Mouse (Mus musculus): ENCODE results near the gene Abcc5. TPM values are rescaled to one million over a fixed set of nuclear protein-coding genes. Genes with fewer than 3 reads are reported as not detected.

Abcc5 gene
- polyA plus RNA-seq, 1 experiment from 2014 or later = 136 TPM

- no peaks in the 10 kb centered on the region for H3K4me1 ChIP-seq (replicated peaks; ENCODE audit: control insufficient read depth, insufficient read depth, low read length)
- no peak overlapping the region for H3K4me2 ChIP-seq (replicated peaks)
- 91% methylated on average over 1 of the region's 1 CpGs for WGBS
- no peak for DNase-seq (ENCODE audit: low spot score)
- H3K27me3 ChIP-seq (ENCODE audit: control insufficient read depth, insufficient read depth, low read length) = no peaks in the 10 kb centered on the region
- no peak overlapping the region for H3K27ac ChIP-seq
- H3K9ac ChIP-seq = no peak overlapping the region
- H3K4me3 ChIP-seq (replicated peaks; ENCODE audit: low read length) = no peak overlapping the region
- peaks cover 87% of the 10 kb centered on the region for H3K36me3 ChIP-seq (replicated peaks; ENCODE audit: control insufficient read depth, insufficient read depth)
- no peaks in the 10 kb centered on the region for H3K9me3 ChIP-seq (ENCODE audit: control insufficient read depth, low read length)
- ATAC-seq (ENCODE audit: low FRiP score) = no peak
Measured at GRCm38 (mm10) chr16:20345464-20345863, 80.7 kb downstream of the Abcc5 start.

DNA sequence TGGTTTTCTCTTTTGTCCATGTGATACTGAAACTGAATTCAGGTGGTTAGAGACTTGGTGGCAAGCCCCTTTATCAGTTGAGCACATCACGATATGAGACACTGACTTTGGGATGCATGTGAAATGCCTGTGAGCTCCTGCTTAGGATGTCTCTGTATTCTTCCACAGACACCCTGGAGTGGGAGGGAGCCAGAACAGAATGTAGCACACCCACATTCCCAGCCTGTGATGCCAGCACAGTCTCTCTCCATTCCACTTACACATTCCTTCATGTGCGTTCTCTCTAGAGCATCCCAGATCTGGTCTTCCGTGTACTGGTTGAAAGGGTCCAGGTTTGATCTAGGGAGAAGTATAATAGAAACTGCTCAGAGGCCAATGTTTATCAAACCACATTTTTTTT is 87.6 kb downstream of the Abcc5 start:
- 96% methylated on average over 3 of the region's 3 CpGs for WGBS
- peaks cover 91% of the 10 kb centered on the region for H3K36me3 ChIP-seq (replicated peaks; ENCODE audit: control insufficient read depth, insufficient read depth)
- no peaks in the 10 kb centered on the region for H3K4me1 ChIP-seq (replicated peaks; ENCODE audit: control insufficient read depth, insufficient read depth, low read length)
- H3K4me3 ChIP-seq (replicated peaks; ENCODE audit: low read length) = no peak overlapping the region
- no peak for ATAC-seq (ENCODE audit: low FRiP score)
- DNase-seq (ENCODE audit: low spot score) = no peak
- no peak overlapping the region for H3K4me2 ChIP-seq (replicated peaks)
- no peaks in the 10 kb centered on the region for H3K9me3 ChIP-seq (ENCODE audit: control insufficient read depth, low read length)
- H3K27me3 ChIP-seq (ENCODE audit: control insufficient read depth, insufficient read depth, low read length) = no peaks in the 10 kb centered on the region
- no peak overlapping the region for H3K27ac ChIP-seq
- no peak overlapping the region for H3K9ac ChIP-seq

DNA sequence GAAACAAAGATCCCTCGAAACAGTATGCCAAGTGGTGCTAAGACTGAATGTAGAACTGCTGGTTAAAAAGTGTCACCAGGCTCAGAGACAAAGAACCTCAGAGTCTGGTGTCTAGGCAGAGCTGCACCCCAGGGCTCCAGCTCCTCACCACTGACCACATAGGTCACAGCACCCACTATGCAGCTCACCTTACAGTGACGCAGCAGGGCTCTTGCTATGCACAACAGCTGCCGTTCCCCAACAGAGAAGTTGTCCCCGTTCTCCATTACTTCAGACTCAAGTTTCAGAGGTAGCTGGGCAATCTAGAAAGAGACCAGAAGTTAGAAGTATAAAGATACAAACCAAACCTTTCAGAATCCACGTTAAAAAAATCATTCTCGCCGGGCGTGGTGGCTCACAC is 91.3 kb downstream of the Abcc5 start:
- ATAC-seq (ENCODE audit: low FRiP score) (no peak), DNase-seq (ENCODE audit: low spot score) (no peak)
- WGBS = 92% methylated on average over 8 of the region's 8 CpGs
- Histone ChIP-seq H3K9me3 (ENCODE audit: control insufficient read depth, low read length) (no peaks in the 10 kb centered on the region), H3K4me2 (replicated peaks) (no peak overlapping the region), H3K9ac (no peak overlapping the region), H3K27me3 (ENCODE audit: control insufficient read depth, insufficient read depth, low read length) (no peaks in the 10 kb centered on the region), H3K27ac (no peak overlapping the region), H3K4me3 (replicated peaks; ENCODE audit: low read length) (no peak overlapping the region), H3K36me3 (replicated peaks; ENCODE audit: control insufficient read depth, insufficient read depth) (peaks cover 91% of the 10 kb centered on the region), H3K4me1 (replicated peaks; ENCODE audit: control insufficient read depth, insufficient read depth, low read length) (no peaks in the 10 kb centered on the region)

DNA sequence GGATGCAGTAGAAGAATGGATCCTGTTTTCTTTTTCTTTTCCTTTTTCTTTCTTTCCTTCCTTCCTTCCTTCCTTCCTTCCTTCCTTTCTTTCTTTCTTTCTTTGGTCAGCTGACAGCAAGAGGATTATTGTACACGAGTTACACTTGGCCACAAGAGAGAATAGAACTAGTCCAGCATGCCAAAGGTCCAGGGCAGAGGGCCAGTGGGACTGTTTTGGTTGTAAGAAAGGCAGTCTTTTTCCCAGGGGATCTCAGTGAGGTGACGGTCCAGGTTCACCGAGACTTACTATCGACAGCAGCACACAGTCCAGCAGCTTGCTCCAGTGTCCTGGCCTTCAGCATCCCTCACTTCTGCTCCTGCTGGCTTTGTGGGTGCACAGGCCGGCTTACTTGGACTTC is 97.9 kb downstream of the Abcc5 start:
- Histone ChIP-seq H3K27me3 (ENCODE audit: control insufficient read depth, insufficient read depth, low read length) (no peaks in the 10 kb centered on the region), H3K4me2 (replicated peaks) (no peak overlapping the region), H3K36me3 (replicated peaks; ENCODE audit: control insufficient read depth, insufficient read depth) (peaks cover 42% of the 10 kb centered on the region), H3K9ac (no peak overlapping the region), H3K27ac (no peak overlapping the region), H3K4me3 (replicated peaks; ENCODE audit: low read length) (no peak overlapping the region), H3K9me3 (ENCODE audit: control insufficient read depth, low read length) (no peaks in the 10 kb centered on the region), H3K4me1 (replicated peaks; ENCODE audit: control insufficient read depth, insufficient read depth, low read length) (no peaks in the 10 kb centered on the region)
- WGBS = 92% methylated on average over 5 of the region's 5 CpGs
- no peak for DNase-seq (ENCODE audit: low spot score)
- ATAC-seq (ENCODE audit: low FRiP score) = no peak

DNA sequence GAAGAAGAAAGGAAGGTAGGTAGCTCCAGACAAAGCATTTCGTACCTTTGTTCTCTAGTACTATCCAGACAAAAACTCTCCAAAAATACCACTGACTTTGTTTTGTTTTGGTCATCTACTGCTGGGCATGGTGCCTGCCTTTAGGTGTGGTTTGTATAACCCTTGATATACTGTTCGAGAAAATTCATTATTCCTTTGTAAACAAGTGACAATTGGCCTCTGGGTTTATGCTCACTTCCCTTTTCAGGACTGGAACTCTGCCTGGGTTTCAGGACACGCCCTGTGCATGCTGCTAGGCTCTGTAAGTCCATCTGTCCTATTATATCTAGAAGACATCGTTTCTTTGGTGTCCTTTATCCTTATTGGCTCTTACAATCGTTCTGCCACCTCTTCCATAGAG is 100.9 kb downstream of the Abcc5 start, which contains the start of gene Cyp2ab1:
Gene Cyp2ab1 (minus strand): TSS at position 119 of the 400 bp plus-strand sequence.
- no peaks in the 10 kb centered on the region for H3K9me3 ChIP-seq (ENCODE audit: control insufficient read depth, low read length)
- no peak within 1 kb of the TSS for H3K4me3 ChIP-seq (replicated peaks; ENCODE audit: low read length)
- H3K4me2 ChIP-seq (replicated peaks) = no peak within 1 kb of the TSS
- 76% methylated on average over 5 of the region's 5 CpGs for WGBS
- no peak for ATAC-seq (ENCODE audit: low FRiP score)
- no peak for DNase-seq (ENCODE audit: low spot score)
- H3K27me3 ChIP-seq (ENCODE audit: control insufficient read depth, insufficient read depth, low read length) = no peaks in the 10 kb centered on the region
- H3K9ac ChIP-seq = no peak within 1 kb of the TSS
- H3K4me1 ChIP-seq (replicated peaks; ENCODE audit: control insufficient read depth, insufficient read depth, low read length) = no peaks in the 10 kb centered on the region
- peaks cover 14% of the 10 kb centered on the region for H3K36me3 ChIP-seq (replicated peaks; ENCODE audit: control insufficient read depth, insufficient read depth)
- H3K27ac ChIP-seq = no peak within 1 kb of the TSS

- H3K4me2 ChIP-seq (replicated peaks) = no peak overlapping the region
- H3K4me1 ChIP-seq (replicated peaks; ENCODE audit: control insufficient read depth, insufficient read depth, low read length) = no peaks in the 10 kb centered on the region
- H3K4me3 ChIP-seq (replicated peaks; ENCODE audit: low read length) = no peak overlapping the region
- H3K27me3 ChIP-seq (ENCODE audit: control insufficient read depth, insufficient read depth, low read length) = no peaks in the 10 kb centered on the region
- H3K27ac ChIP-seq = no peak overlapping the region
- no peaks in the 10 kb centered on the region for H3K9me3 ChIP-seq (ENCODE audit: control insufficient read depth, low read length)
- WGBS = 84% methylated on average over 5 of the region's 5 CpGs
- H3K9ac ChIP-seq = no peak overlapping the region
- DNase-seq (ENCODE audit: low spot score) (no peak), ATAC-seq (ENCODE audit: low FRiP score) (no peak)
- peaks cover 7% of the 10 kb centered on the region for H3K36me3 ChIP-seq (replicated peaks; ENCODE audit: control insufficient read depth, insufficient read depth)
Measured at GRCm38 (mm10) chr16:20323907-20324306, 102.3 kb downstream of the Abcc5 start.

- Histone ChIP-seq H3K4me2 (replicated peaks) (no peak overlapping the region), H3K9ac (no peak overlapping the region), H3K4me3 (replicated peaks; ENCODE audit: low read length) (no peak overlapping the region), H3K27me3 (ENCODE audit: control insufficient read depth, insufficient read depth, low read length) (no peaks in the 10 kb centered on the region), H3K9me3 (ENCODE audit: control insufficient read depth, low read length) (no peaks in the 10 kb centered on the region), H3K36me3 (replicated peaks; ENCODE audit: control insufficient read depth, insufficient read depth) (no peaks in the 10 kb centered on the region), H3K4me1 (replicated peaks; ENCODE audit: control insufficient read depth, insufficient read depth, low read length) (no peaks in the 10 kb centered on the region), H3K27ac (no peak overlapping the region)
- ATAC-seq (ENCODE audit: low FRiP score) = no peak
- WGBS = 90% methylated on average over 4 of the region's 4 CpGs
- no peak for DNase-seq (ENCODE audit: low spot score)
Measured at GRCm38 (mm10) chr16:20322274-20322673, 103.9 kb downstream of the Abcc5 start.

- no peak overlapping the region for H3K27ac ChIP-seq
- H3K4me1 ChIP-seq (replicated peaks; ENCODE audit: control insufficient read depth, insufficient read depth, low read length) = no peaks in the 10 kb centered on the region
- H3K4me2 ChIP-seq (replicated peaks) = no peak overlapping the region
- no peaks in the 10 kb centered on the region for H3K27me3 ChIP-seq (ENCODE audit: control insufficient read depth, insufficient read depth, low read length)
- H3K36me3 ChIP-seq (replicated peaks; ENCODE audit: control insufficient read depth, insufficient read depth) = no peaks in the 10 kb centered on the region
- 85% methylated on average over 6 of the region's 6 CpGs for WGBS
- no peak for DNase-seq (ENCODE audit: low spot score)
- H3K9me3 ChIP-seq (ENCODE audit: control insufficient read depth, low read length) = no peaks in the 10 kb centered on the region
- no peak overlapping the region for H3K9ac ChIP-seq
- H3K4me3 ChIP-seq (replicated peaks; ENCODE audit: low read length) = no peak overlapping the region
- ATAC-seq (ENCODE audit: low FRiP score) = no peak
Measured at GRCm38 (mm10) chr16:20316770-20317169, 109.4 kb downstream of the Abcc5 start.

- ATAC-seq (ENCODE audit: low FRiP score) (no peak), DNase-seq (ENCODE audit: low spot score) (no peak)
- Histone ChIP-seq H3K9me3 (ENCODE audit: control insufficient read depth, low read length) (no peaks in the 10 kb centered on the region), H3K27me3 (ENCODE audit: control insufficient read depth, insufficient read depth, low read length) (no peaks in the 10 kb centered on the region), H3K4me1 (replicated peaks; ENCODE audit: control insufficient read depth, insufficient read depth, low read length) (no peaks in the 10 kb centered on the region), H3K27ac (no peak overlapping the region), H3K4me2 (replicated peaks) (no peak overlapping the region), H3K9ac (no peak overlapping the region), H3K36me3 (replicated peaks; ENCODE audit: control insufficient read depth, insufficient read depth) (no peaks in the 10 kb centered on the region), H3K4me3 (replicated peaks; ENCODE audit: low read length) (no peak overlapping the region)
- 82% methylated on average over 4 of the region's 4 CpGs for WGBS
Measured at GRCm38 (mm10) chr16:20315266-20315665, 110.9 kb downstream of the Abcc5 start.

DNA sequence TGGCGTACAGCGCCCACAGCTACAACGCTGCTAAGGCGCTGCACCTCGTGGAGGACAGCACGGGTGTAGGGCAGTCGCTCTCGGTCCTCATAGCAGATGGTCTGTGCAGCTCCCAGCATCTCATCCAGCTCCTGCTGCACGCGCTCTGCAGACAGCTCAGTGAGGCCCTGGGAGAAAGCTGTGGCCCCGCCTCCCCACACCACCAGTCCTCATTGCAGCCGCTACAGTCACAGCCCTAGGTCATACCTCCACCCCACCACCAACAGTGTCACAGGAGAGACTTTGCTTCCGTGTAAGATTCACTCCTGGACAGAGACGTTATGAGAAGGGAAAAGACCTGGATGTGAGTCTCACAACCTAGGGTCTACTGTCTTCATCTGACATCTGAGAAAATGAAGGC is 113.9 kb downstream of the Abcc5 start:
- DNase-seq (ENCODE audit: low spot score) (no peak), ATAC-seq (ENCODE audit: low FRiP score) (no peak)
- Histone ChIP-seq H3K4me3 (replicated peaks; ENCODE audit: low read length) (no peak overlapping the region), H3K4me2 (replicated peaks) (no peak overlapping the region), H3K27me3 (ENCODE audit: control insufficient read depth, insufficient read depth, low read length) (no peaks in the 10 kb centered on the region), H3K36me3 (replicated peaks; ENCODE audit: control insufficient read depth, insufficient read depth) (no peaks in the 10 kb centered on the region), H3K4me1 (replicated peaks; ENCODE audit: control insufficient read depth, insufficient read depth, low read length) (no peaks in the 10 kb centered on the region), H3K27ac (no peak overlapping the region), H3K9me3 (ENCODE audit: control insufficient read depth, low read length) (no peaks in the 10 kb centered on the region), H3K9ac (no peak overlapping the region)
- 74% methylated on average over 14 of the region's 14 CpGs for WGBS

Data from hindbrain, embryonic 14.5 days (tissue).